Mouse (Mus musculus) hindbrain, embryonic 12.5 days (tissue): Measurements from ENCODE around the gene Tex10. TPM values are rescaled to one million over a fixed set of nuclear protein-coding genes. Genes with fewer than 3 reads are reported as not detected.

Experiments
- ATAC-seq: fragments of 200-750 bp; cut with Nextera tagmentation; 2 replicates; pipeline ENCODE4 v1.8.0; 2017; ENCODE audit warnings: moderate TSS enrichment; ENCODE audit not compliant: low FRiP score
- H3K27ac ChIP-seq: fragments of 300-500 bp; sonication (generic); 2 replicates; pipeline ENCODE4 v1.5.1; 2016; ENCODE audit warnings: mild to moderate bottlenecking
- H3K27me3 ChIP-seq: fragments of 300-500 bp; sonication (generic); 2 replicates; pipeline ENCODE4 v1.6.1; 2016; ENCODE audit warnings: mild to moderate bottlenecking
- H3K36me3 ChIP-seq: fragments of 300-500 bp; sonication (generic); 2 replicates; pipeline ENCODE4 v1.6.1; 2016; ENCODE audit warnings: mild to moderate bottlenecking
- H3K4me1 ChIP-seq: fragments of 300-500 bp; sonication (generic); 2 replicates; pipeline ENCODE4 v1.6.1; 2016
- H3K4me2 ChIP-seq: fragments of 300-500 bp; sonication (generic); replicated peaks from 2 replicates; pipeline ENCODE4 v1.6.1; 2016; ENCODE audit warnings: mild to moderate bottlenecking
- H3K4me3 ChIP-seq: fragments of 300-500 bp; sonication (generic); 2 replicates; pipeline ENCODE4 v1.5.1; 2016; ENCODE audit warnings: mild to moderate bottlenecking
- H3K9ac ChIP-seq: fragments of 300-500 bp; sonication (generic); 2 replicates; pipeline ENCODE4 v1.6.1; 2016; ENCODE audit warnings: mild to moderate bottlenecking, moderate library complexity
- H3K9me3 ChIP-seq: fragments of 300-500 bp; sonication (generic); replicated peaks from 2 replicates; pipeline ENCODE4 v1.6.1; 2016; ENCODE audit warnings: mild to moderate bottlenecking
- WGBS: fragments of 180-500 bp; shearing (Covaris S2); methylation state at CpG from one replicate; pipeline ENCODE4 v1.1.7; 2016; 5-methylcytosine and 5-hydroxymethylcytosine counted together
- polyA plus RNA-seq: library from polyadenylated mRNA; unstranded; fragments of >200 nt; fragmentation: Nextera tagmentation; extraction: Ambion mirVana; gene quantifications from 2 replicates; pipeline ENCODE4 v1.2.1, GENCODE M21; 2016

Tex10 gene
- 52.2 and 53.9 TPM in 2 replicates for polyA plus RNA-seq

- WGBS: 1% methylated on average over 84 of the region's 89 CpGs
- H3K9me3 ChIP-seq: no peaks in the 10 kb centered on the region
- H3K36me3 ChIP-seq: peaks cover 8% of the 10 kb centered on the region
- no peaks in the 10 kb centered on the region for H3K27me3 ChIP-seq
- peak within 1 kb of the TSS; percentile 76 for H3K27ac ChIP-seq
- peak within 1 kb of the TSS; percentile 80 for H3K4me3 ChIP-seq
- H3K4me2 ChIP-seq: peak within 1 kb of the TSS; percentile 81
- peak; percentile 98 for ATAC-seq
- H3K4me1 ChIP-seq: peaks cover 19% of the 10 kb centered on the region
- peak within 1 kb of the TSS; percentile 85 for H3K9ac ChIP-seq
Measured at GRCm38 (mm10) chr4:48472792-48473650, at the start of gene Tex10. TSS of gene Tex10 (minus strand) at chr4:48473459.

- Histone ChIP-seq H3K27ac (no peak overlapping the region), H3K4me1 (no peaks in the 10 kb centered on the region), H3K4me2 (no peak overlapping the region), H3K4me3 (no peak overlapping the region), H3K9me3 (peaks cover 9% of the 10 kb centered on the region; the same call in 1 of the 2 replicates), H3K27me3 (no peaks in the 10 kb centered on the region), H3K9ac (no peak overlapping the region), H3K36me3 (no peaks in the 10 kb centered on the region)
- 60% methylated on average over 2 of the region's 2 CpGs for WGBS
- ATAC-seq: no peak
Measured at GRCm38 (mm10) chr4:48510861-48511260, 37.6 kb upstream of the Tex10 start.

GRCm38 (mm10) chr4:48492510-48492909, 19.3 kb upstream of the Tex10 start:
- WGBS: 76% methylated on average over 2 of the region's 2 CpGs
- Histone ChIP-seq H3K4me1 (peaks cover 2% of the 10 kb centered on the region; the same call in 1 of the 2 replicates), H3K4me2 (no peak overlapping the region), H3K27me3 (no peaks in the 10 kb centered on the region), H3K36me3 (no peaks in the 10 kb centered on the region), H3K4me3 (no peak overlapping the region), H3K9ac (no peak overlapping the region), H3K9me3 (no peaks in the 10 kb centered on the region), H3K27ac (no peak overlapping the region)
- no peak for ATAC-seq

- H3K4me1 ChIP-seq: peaks cover 2% of the 10 kb centered on the region; the same call in 1 of the 2 replicates
- H3K4me2 ChIP-seq: peak overlapping the region; percentile 53
- no peaks in the 10 kb centered on the region for H3K27me3 ChIP-seq
- no peaks in the 10 kb centered on the region for H3K36me3 ChIP-seq
- ATAC-seq: peak; percentile 60; the same call in 1 of the 2 replicates
- H3K4me3 ChIP-seq: peak overlapping the region; percentile 32
- no peak overlapping the region for H3K27ac ChIP-seq
- WGBS: 11% methylated on average over 14 of the region's 14 CpGs
- peak overlapping the region; percentile 27; the same call in 1 of the 2 replicates for H3K9ac ChIP-seq
- no peaks in the 10 kb centered on the region for H3K9me3 ChIP-seq
Measured at GRCm38 (mm10) chr4:48491290-48491743, 18.1 kb upstream of the Tex10 start.

GRCm38 (mm10) chr4:48488916-48489315, 15.7 kb upstream of the Tex10 start:
- no peak overlapping the region for H3K4me2 ChIP-seq
- 93% methylated on average over 2 of the region's 2 CpGs for WGBS
- no peaks in the 10 kb centered on the region for H3K36me3 ChIP-seq
- no peak overlapping the region for H3K4me3 ChIP-seq
- no peaks in the 10 kb centered on the region for H3K27me3 ChIP-seq
- ATAC-seq: no peak
- H3K27ac ChIP-seq: no peak overlapping the region
- peaks cover 2% of the 10 kb centered on the region; the same call in 1 of the 2 replicates for H3K4me1 ChIP-seq
- H3K9me3 ChIP-seq: no peaks in the 10 kb centered on the region
- H3K9ac ChIP-seq: no peak overlapping the region

GRCm38 (mm10) chr4:48481287-48481686, 8.0 kb upstream of the Tex10 start:
- H3K27ac ChIP-seq: no peak overlapping the region
- no peak overlapping the region for H3K9ac ChIP-seq
- H3K4me2 ChIP-seq: no peak overlapping the region
- ATAC-seq: no peak
- no peaks in the 10 kb centered on the region for H3K27me3 ChIP-seq
- H3K4me1 ChIP-seq: no peaks in the 10 kb centered on the region
- H3K36me3 ChIP-seq: no peaks in the 10 kb centered on the region
- H3K4me3 ChIP-seq: no peak overlapping the region
- 45% methylated on average over 2 of the region's 2 CpGs for WGBS
- peaks cover 7% of the 10 kb centered on the region for H3K9me3 ChIP-seq

GRCm38 (mm10) chr4:48473651-48474011, 372 bp upstream of the Tex10 start:
- peaks cover 4% of the 10 kb centered on the region for H3K9me3 ChIP-seq
- H3K9ac ChIP-seq: no peak overlapping the region
- H3K4me1 ChIP-seq: peaks cover 19% of the 10 kb centered on the region
- peaks cover 2% of the 10 kb centered on the region; the same call in 1 of the 2 replicates for H3K36me3 ChIP-seq
- peak; percentile 43 for ATAC-seq
- 76% methylated on average over 2 of the region's 2 CpGs for WGBS
- H3K4me3 ChIP-seq: peak overlapping the region; percentile 80
- no peaks in the 10 kb centered on the region for H3K27me3 ChIP-seq
- peak overlapping the region; percentile 48; the same call in 1 of the 2 replicates for H3K27ac ChIP-seq
- peak overlapping the region; percentile 81 for H3K4me2 ChIP-seq

- ATAC-seq: no peak
- peak overlapping the region; percentile 85 for H3K9ac ChIP-seq
- H3K27me3 ChIP-seq: no peaks in the 10 kb centered on the region
- peaks cover 19% of the 10 kb centered on the region for H3K4me1 ChIP-seq
- H3K9me3 ChIP-seq: no peaks in the 10 kb centered on the region
- peak overlapping the region; percentile 80 for H3K4me3 ChIP-seq
- no peak overlapping the region for H3K27ac ChIP-seq
- peak overlapping the region; percentile 81 for H3K4me2 ChIP-seq
- WGBS: 17% methylated on average over 12 of the region's 12 CpGs
- peaks cover 11% of the 10 kb centered on the region for H3K36me3 ChIP-seq
Measured at GRCm38 (mm10) chr4:48472052-48472791, 1.0 kb downstream of the Tex10 start.

- peaks cover 17% of the 10 kb centered on the region for H3K36me3 ChIP-seq
- peak overlapping the region; percentile 47; the same call in 1 of the 2 replicates for H3K9ac ChIP-seq
- 76% methylated on average over 1 of the region's 1 CpGs for WGBS
- H3K27ac ChIP-seq: no peak overlapping the region
- H3K27me3 ChIP-seq: no peaks in the 10 kb centered on the region
- no peaks in the 10 kb centered on the region for H3K9me3 ChIP-seq
- peaks cover 19% of the 10 kb centered on the region for H3K4me1 ChIP-seq
- H3K4me2 ChIP-seq: 0 out of 2 replicates have a peak overlapping the region, but pooled peaks have one; percentile 0
- no peak for ATAC-seq
- H3K4me3 ChIP-seq: no peak overlapping the region
Measured at GRCm38 (mm10) chr4:48470977-48471376, 2.3 kb downstream of the Tex10 start.

GRCm38 (mm10) chr4:48461060-48461459, 12.2 kb downstream of the Tex10 start:
- no peaks in the 10 kb centered on the region for H3K9me3 ChIP-seq
- peaks cover 38% of the 10 kb centered on the region for H3K36me3 ChIP-seq
- no peak for ATAC-seq
- H3K4me2 ChIP-seq: no peak overlapping the region
- no peak overlapping the region for H3K27ac ChIP-seq
- no peaks in the 10 kb centered on the region for H3K4me1 ChIP-seq
- H3K4me3 ChIP-seq: no peak overlapping the region
- no peaks in the 10 kb centered on the region for H3K27me3 ChIP-seq
- H3K9ac ChIP-seq: no peak overlapping the region
- WGBS: 88% methylated on average over 1 of the region's 1 CpGs

GRCm38 (mm10) chr4:48458436-48458835, 14.8 kb downstream of the Tex10 start:
- no peaks in the 10 kb centered on the region for H3K4me1 ChIP-seq
- ATAC-seq: no peak
- no peaks in the 10 kb centered on the region for H3K27me3 ChIP-seq
- H3K9me3 ChIP-seq: no peaks in the 10 kb centered on the region
- H3K4me2 ChIP-seq: no peak overlapping the region
- peaks cover 46% of the 10 kb centered on the region for H3K36me3 ChIP-seq
- H3K4me3 ChIP-seq: no peak overlapping the region
- no peak overlapping the region for H3K9ac ChIP-seq
- WGBS: 96% methylated on average over 6 of the region's 6 CpGs
- H3K27ac ChIP-seq: no peak overlapping the region

GRCm38 (mm10) chr4:48454106-48454773, 19.0 kb downstream of the Tex10 start:
- Histone ChIP-seq H3K9me3 (no peaks in the 10 kb centered on the region), H3K9ac (no peak overlapping the region), H3K4me2 (no peak overlapping the region), H3K27me3 (no peaks in the 10 kb centered on the region), H3K36me3 (peaks cover 54% of the 10 kb centered on the region), H3K27ac (no peak overlapping the region), H3K4me3 (no peak overlapping the region), H3K4me1 (no peaks in the 10 kb centered on the region)
- no peak for ATAC-seq
- WGBS: 93% methylated on average over 2 of the region's 2 CpGs
